Mouse (Mus musculus) kidney, postnatal 0 days (tissue): ENCODE measurements at regions not wholly inside any gene's neighbourhood (a gene's known extent, or its start where the extent isn't known, plus 50 kb on each side); places are given as distances from the start of the nearest gene placed in this dataset.

Source experiments
- ATAC-seq: fragments of 200-750 bp; cut with Nextera tagmentation; replicated peaks from 2 replicates; pipeline ENCODE4 v1.8.0; 2017; ENCODE audit warnings: low read depth, moderate number of reproducible peaks, moderate TSS enrichment, moderate library complexity; ENCODE audit not compliant: low FRiP score
- DNase-seq: peaks from one replicate; pipeline ENCODE4 v3.0.0-alpha.2; 2016; ENCODE audit warnings: low spot score
- H3K27ac ChIP-seq: fragments of 300-500 bp; sonication (generic); 2 replicates; pipeline ENCODE4 v1.5.1; 2014; ENCODE audit warnings: mild to moderate bottlenecking
- H3K27me3 ChIP-seq: fragments of 300-500 bp; sonication (generic); 2 replicates; pipeline ENCODE4 v1.6.1; 2014; ENCODE audit warnings: low read length, mixed read lengths; ENCODE audit not compliant: insufficient read depth
- H3K36me3 ChIP-seq: fragments of 300-500 bp; sonication (generic); 2 replicates; pipeline ENCODE4 v1.6.1; 2014; ENCODE audit warnings: low read length, mixed read lengths; ENCODE audit not compliant: insufficient read depth
- H3K4me1 ChIP-seq: fragments of 300-500 bp; sonication (generic); replicated peaks from 2 replicates; pipeline ENCODE4 v1.6.1; 2014; ENCODE audit warnings: antibody characterized with exemption, low read length, mixed read lengths; ENCODE audit not compliant: insufficient read depth
- H3K4me2 ChIP-seq: fragments of 300-500 bp; sonication (generic); 2 replicates; pipeline ENCODE4 v1.6.1; 2014; ENCODE audit warnings: mild to moderate bottlenecking, low read length, moderate library complexity, mixed read lengths
- H3K4me3 ChIP-seq: fragments of 300-500 bp; sonication (generic); replicated peaks from 2 replicates; pipeline ENCODE4 v1.5.1; 2014; ENCODE audit warnings: low read depth, low read length
- H3K9ac ChIP-seq: fragments of 300-500 bp; sonication (generic); 2 replicates; pipeline ENCODE4 v1.6.1; 2014; ENCODE audit warnings: low read depth, low read length
- H3K9me3 ChIP-seq: fragments of 300-500 bp; sonication (generic); replicated peaks from 2 replicates; pipeline ENCODE4 v1.6.1; 2016; ENCODE audit warnings: low read length, inconsistent platforms, mixed read lengths
- CTCF ChIP-seq: IDR thresholded peaks from 2 replicates; pipeline ENCODE4 v1.5.1; 2016; ENCODE audit warnings: antibody characterized with exemption, low read depth, mild to moderate bottlenecking, moderate library complexity
- WGBS: fragments of 180-500 bp; shearing (Covaris S2); extraction: QIAGEN DNeasy Blood & Tissue Kit; methylation state at CpG from one replicate; pipeline ENCODE4 v1.1.7; 2014; 5-methylcytosine and 5-hydroxymethylcytosine counted together

DNA sequence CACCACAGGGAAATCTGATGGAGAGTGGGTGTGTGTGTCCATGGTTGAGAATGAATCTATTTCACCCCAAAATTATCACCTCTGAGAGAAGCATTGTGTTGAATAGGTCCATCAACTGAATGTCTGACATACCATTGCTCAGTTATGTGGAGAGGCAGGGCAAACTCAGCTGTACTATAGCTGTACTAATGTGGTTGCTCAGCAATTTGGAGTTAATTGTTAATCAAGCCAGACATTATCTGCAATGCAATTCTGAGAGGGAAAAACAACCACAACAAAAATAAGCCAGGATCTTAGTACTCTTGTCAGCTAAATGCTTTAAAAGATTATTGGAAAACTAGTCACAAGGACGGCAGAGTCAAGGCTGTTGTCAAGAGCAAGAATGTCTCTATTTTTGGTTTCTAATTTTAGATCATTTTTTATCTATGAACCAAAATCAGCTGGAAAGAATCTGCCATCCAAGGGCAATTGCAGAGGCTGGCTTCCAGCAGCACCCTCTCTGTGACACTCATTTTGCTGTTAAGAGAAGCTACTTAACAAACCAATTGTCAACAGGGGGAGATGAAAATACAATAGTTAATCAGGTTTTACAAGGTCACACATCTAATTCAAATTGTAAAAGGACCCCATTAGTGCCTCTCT, 180.3 kb downstream of the Tfap2b start:
- Histone ChIP-seq H3K27ac (no peak overlapping the region), H3K4me2 (no peak overlapping the region), H3K4me3 (no peak overlapping the region), H3K27me3 (no peaks in the 10 kb centered on the region), H3K9me3 (no peaks in the 10 kb centered on the region), H3K9ac (no peak overlapping the region), H3K4me1 (no peaks in the 10 kb centered on the region), H3K36me3 (no peaks in the 10 kb centered on the region)
- 50% methylated on average over 1 of the region's 1 CpGs for WGBS
- ATAC-seq: no peak
- peak; percentile 11 for DNase-seq
- TF ChIP-seq CTCF: no peak

- Histone ChIP-seq H3K36me3 (no peaks in the 10 kb centered on the region), H3K4me1 (no peaks in the 10 kb centered on the region), H3K4me2 (no peak overlapping the region), H3K9ac (no peak overlapping the region), H3K27ac (no peak overlapping the region), H3K9me3 (no peaks in the 10 kb centered on the region), H3K4me3 (no peak overlapping the region), H3K27me3 (no peaks in the 10 kb centered on the region)
- 74% methylated on average over 2 of the region's 2 CpGs for WGBS
- ATAC-seq (no peak), DNase-seq (no peak)
- no peak for TF ChIP-seq CTCF
Observed at GRCm38 (mm10) chr1:19407556-19407955, 198.8 kb downstream of the Tfap2b start.

DNA sequence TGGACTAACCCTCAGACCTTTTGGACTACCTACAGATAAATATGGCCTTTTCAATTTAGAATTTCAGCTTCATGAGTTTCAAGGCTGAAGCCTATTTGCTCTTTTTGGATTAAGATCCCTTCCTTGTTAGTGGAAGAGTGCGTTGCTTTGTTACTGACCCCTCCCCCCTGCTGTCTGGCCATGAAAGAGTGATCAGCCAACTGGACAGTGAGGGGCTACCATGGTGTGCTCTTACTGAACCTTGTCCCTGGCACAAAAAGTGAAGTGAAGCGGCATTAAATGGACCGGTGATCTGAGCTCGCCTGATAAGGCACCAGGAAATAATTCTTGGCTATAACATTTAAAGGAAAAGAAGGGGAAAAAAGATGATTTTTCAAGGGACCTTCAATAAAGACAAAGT, 203.6 kb downstream of the Tfap2b start:
- H3K27me3 ChIP-seq: no peaks in the 10 kb centered on the region
- no peaks in the 10 kb centered on the region for H3K4me1 ChIP-seq
- TF ChIP-seq CTCF: no peak
- 55% methylated on average over 4 of the region's 4 CpGs for WGBS
- ATAC-seq (no peak), DNase-seq (no peak)
- no peak overlapping the region for H3K27ac ChIP-seq
- no peak overlapping the region for H3K9ac ChIP-seq
- no peak overlapping the region for H3K4me3 ChIP-seq
- H3K4me2 ChIP-seq: no peak overlapping the region
- H3K36me3 ChIP-seq: no peaks in the 10 kb centered on the region
- no peaks in the 10 kb centered on the region for H3K9me3 ChIP-seq

GRCm38 (mm10) chr1:19421116-19421515, 212.4 kb downstream of the Tfap2b start:
- no peak overlapping the region for H3K9ac ChIP-seq
- H3K4me3 ChIP-seq: no peak overlapping the region
- no peak overlapping the region for H3K27ac ChIP-seq
- TF ChIP-seq CTCF: no peak
- H3K4me1 ChIP-seq: no peaks in the 10 kb centered on the region
- H3K36me3 ChIP-seq: no peaks in the 10 kb centered on the region
- ATAC-seq (no peak), DNase-seq (no peak)
- WGBS: 71% methylated on average over 1 of the region's 1 CpGs
- no peaks in the 10 kb centered on the region for H3K9me3 ChIP-seq
- H3K4me2 ChIP-seq: no peak overlapping the region
- H3K27me3 ChIP-seq: no peaks in the 10 kb centered on the region

- Histone ChIP-seq H3K27ac (no peak overlapping the region), H3K4me1 (no peaks in the 10 kb centered on the region), H3K4me2 (no peak overlapping the region), H3K36me3 (no peaks in the 10 kb centered on the region), H3K4me3 (no peak overlapping the region), H3K9me3 (no peaks in the 10 kb centered on the region), H3K27me3 (no peaks in the 10 kb centered on the region), H3K9ac (no peak overlapping the region)
- no peak for TF ChIP-seq CTCF
- DNase-seq: no peak
- 94% methylated on average over 5 of the region's 5 CpGs for WGBS
- ATAC-seq: no peak
Observed at GRCm38 (mm10) chr1:19450786-19451185, 242.1 kb downstream of the Tfap2b start.

DNA sequence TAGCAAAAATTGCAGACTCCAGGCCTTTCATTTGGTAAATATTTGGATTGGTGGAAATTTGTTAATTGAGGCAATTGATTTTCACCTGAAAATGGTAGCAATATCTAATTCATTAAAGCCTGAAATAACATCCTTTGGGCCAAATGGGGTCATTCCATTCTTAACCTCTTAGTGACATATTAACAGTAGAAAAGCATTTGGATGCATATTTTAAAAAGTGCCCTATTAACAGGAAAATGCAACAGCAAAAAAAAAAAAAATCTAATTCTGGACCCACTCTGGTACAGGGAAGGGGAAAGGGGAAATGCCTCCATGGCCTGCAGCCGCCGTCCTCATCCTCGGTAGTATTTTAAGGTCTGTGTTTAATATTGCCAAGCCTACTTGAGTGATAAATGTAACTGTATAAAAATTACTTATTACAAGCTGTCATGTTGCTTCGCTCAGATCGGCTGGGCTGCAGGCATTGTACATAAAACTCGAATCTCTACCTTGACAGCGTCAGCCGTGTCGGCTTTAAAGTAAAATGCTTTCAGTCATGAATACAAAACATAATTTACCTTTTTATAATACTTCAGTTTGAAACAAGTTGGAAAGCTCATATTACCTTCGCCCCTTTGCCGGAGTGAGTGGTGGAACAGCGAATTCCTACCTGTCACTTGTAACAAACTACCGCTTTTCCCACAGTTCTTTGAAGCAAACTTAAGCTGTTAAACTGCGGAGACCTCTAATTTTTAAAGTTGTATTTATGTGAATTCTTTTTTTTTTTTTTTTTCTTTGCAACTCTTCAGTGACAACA, 250.1 kb downstream of the Tfap2b start:
- DNase-seq: peak; percentile 38
- Histone ChIP-seq H3K36me3 (no peaks in the 10 kb centered on the region), H3K4me3 (no peak overlapping the region), H3K4me1 (no peaks in the 10 kb centered on the region), H3K27me3 (no peaks in the 10 kb centered on the region), H3K9ac (no peak overlapping the region), H3K9me3 (no peaks in the 10 kb centered on the region), H3K27ac (no peak overlapping the region), H3K4me2 (peak overlapping the region; percentile 16; the same call in 1 of the 2 replicates)
- no peak for ATAC-seq
- WGBS: 27% methylated on average over 14 of the region's 14 CpGs
- TF ChIP-seq CTCF: no peak
